Mouse (Mus musculus) erythroid progenitor cell, adult 5-6 weeks (primary cell): Measurements from ENCODE around the gene Lsamp. TPM values are rescaled to one million over a fixed set of nuclear protein-coding genes. Genes with fewer than 3 reads are reported as not detected.

Experiments used
- ATAC-seq: replicated peaks from 2 replicates; pipeline ENCODE4 v1.8.0; 2016; ENCODE audit warnings: moderate number of reproducible peaks, mild to moderate bottlenecking, moderate TSS enrichment, inconsistent platforms; ENCODE audit not compliant: poor library complexity, low FRiP score, severe bottlenecking
- total RNA-seq, 2 experiments: library from RNA; stranded (forward) in 1 of 2; stranded (reverse) in 1 of 2; fragments of 150-400 nt in 1 of 2; fragments of 186-747, 209-891 nt in 1 of 2; gene quantifications; 2 replicates each; pipeline versions ENCODE4 v1.2.3 to v1.2.4; 2015 to 2017; ENCODE audit warnings: low replicate concordance in 2 of 2

The Lsamp gene
- total RNA-seq, 2 experiments from 2014 or later: not detected

GRCm38 (mm10) chr16:41408850-41409249 lies 1424.7 kb downstream of the Lsamp start:
- ATAC-seq: no peak

- ATAC-seq: no peak
These were observed 1426.5 kb downstream of the Lsamp start for GRCm38 (mm10) chr16:41410671-41411070.

- ATAC-seq: no peak
These were observed 1433.2 kb downstream of the Lsamp start for GRCm38 (mm10) chr16:41417363-41417762.

GRCm38 (mm10) chr16:41467391-41467790 lies 1483.2 kb downstream of the Lsamp start:
- no peak for ATAC-seq

GRCm38 (mm10) chr16:41478694-41479093 lies 1494.5 kb downstream of the Lsamp start:
- no peak for ATAC-seq

- ATAC-seq: no peak
These were observed 1497.7 kb downstream of the Lsamp start for GRCm38 (mm10) chr16:41481832-41482231.

GRCm38 (mm10) chr16:41510915-41511552 lies 1526.9 kb downstream of the Lsamp start:
- ATAC-seq: no peak

GRCm38 (mm10) chr16:41521566-41521965 lies 1537.4 kb downstream of the Lsamp start:
- ATAC-seq: no peak

GRCm38 (mm10) chr16:41524266-41524665 lies 1540.1 kb downstream of the Lsamp start:
- no peak for ATAC-seq

- no peak for ATAC-seq
These were observed 1548.7 kb downstream of the Lsamp start for GRCm38 (mm10) chr16:41532661-41533551.

GRCm38 (mm10) chr16:41533686-41534085 lies 1549.5 kb downstream of the Lsamp start:
- ATAC-seq: no peak

- ATAC-seq: no peak
These were observed 1551.6 kb downstream of the Lsamp start for GRCm38 (mm10) chr16:41535806-41536205.

- no peak for ATAC-seq
These were observed 1558.5 kb downstream of the Lsamp start for GRCm38 (mm10) chr16:41542641-41543040.

GRCm38 (mm10) chr16:41551164-41551563 lies 1567.0 kb downstream of the Lsamp start:
- no peak for ATAC-seq

- ATAC-seq: no peak
These were observed 1567.7 kb downstream of the Lsamp start for GRCm38 (mm10) chr16:41551851-41552262.

GRCm38 (mm10) chr16:41557104-41557503 lies 1572.9 kb downstream of the Lsamp start:
- no peak for ATAC-seq

GRCm38 (mm10) chr16:41565233-41565632 lies 1581.1 kb downstream of the Lsamp start:
- no peak for ATAC-seq

- no peak for ATAC-seq
These were observed 1604.6 kb downstream of the Lsamp start for GRCm38 (mm10) chr16:41588675-41589301.

- no peak for ATAC-seq
These were observed 1628.1 kb downstream of the Lsamp start for GRCm38 (mm10) chr16:41612229-41612628.

GRCm38 (mm10) chr16:41623871-41624270 lies 1639.7 kb downstream of the Lsamp start:
- ATAC-seq: no peak

GRCm38 (mm10) chr16:41633898-41634297 lies 1649.7 kb downstream of the Lsamp start:
- no peak for ATAC-seq
